Mouse (Mus musculus): ENCODE measurements at regions not wholly inside any gene's neighbourhood (a gene's known extent, or its start where the extent isn't known, plus 50 kb on each side); places are given as distances from the start of the nearest gene placed in this dataset.

DNA sequence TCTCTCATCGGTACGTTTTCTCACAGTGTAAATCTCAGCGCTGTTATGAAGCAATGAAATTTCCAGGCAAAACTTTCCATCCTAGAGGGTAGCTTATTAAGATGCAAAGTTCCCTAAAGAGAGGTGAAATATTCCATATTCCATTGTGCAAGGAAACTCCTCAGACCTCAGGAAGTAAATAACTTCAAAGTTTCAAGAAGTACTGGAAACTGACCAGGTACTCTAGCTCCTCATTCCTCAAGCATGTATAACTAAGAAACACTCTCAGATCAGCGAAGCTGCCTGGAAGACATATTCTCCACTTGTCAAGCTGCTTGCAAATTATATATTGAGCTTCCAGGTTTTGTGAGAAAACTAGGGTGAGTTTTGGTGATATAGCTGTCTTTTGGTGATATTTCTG is 279.8 kb upstream of the Mad2l1 start:
- ATAC-seq, result no peak

DNA sequence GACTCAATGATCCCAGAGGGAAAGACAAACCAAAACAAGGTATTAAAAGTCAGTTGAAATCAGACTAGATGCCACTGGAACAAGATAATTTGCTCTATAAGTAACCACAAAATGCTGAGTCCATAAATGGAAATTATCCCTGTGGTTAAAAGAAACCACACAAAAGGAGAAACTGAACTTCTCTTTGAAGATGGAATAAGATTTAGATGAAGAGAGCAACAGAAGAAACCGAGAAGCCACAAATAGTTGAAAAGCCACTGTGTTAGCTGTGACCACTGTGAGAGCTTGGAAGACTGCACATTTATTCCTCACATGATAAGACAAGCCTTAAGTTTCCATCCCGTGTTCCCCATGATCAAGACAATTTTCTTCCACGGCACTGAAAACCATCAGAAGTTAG is 271.8 kb upstream of the Mad2l1 start:
- ATAC-seq, result no peak

DNA sequence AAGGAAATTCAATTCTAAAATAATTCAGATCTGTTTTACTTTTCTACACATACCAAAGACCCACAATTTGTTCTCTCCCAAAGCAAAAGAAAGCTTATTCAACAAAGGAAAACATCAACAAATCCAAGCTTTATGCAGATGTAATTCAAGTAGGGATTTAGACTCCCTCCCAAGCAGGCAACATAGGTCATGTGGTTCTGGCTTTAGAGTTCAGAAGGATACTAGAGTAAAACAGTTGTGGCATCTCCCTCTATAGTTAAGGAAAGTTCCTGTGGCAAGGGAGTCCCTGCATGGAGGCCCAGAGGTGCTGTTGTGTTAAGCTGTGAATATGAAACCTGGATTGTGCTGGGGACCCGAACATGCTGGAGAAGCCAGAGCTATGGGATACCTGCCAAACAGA is 271.3 kb upstream of the Mad2l1 start:
- ATAC-seq, result no peak

DNA sequence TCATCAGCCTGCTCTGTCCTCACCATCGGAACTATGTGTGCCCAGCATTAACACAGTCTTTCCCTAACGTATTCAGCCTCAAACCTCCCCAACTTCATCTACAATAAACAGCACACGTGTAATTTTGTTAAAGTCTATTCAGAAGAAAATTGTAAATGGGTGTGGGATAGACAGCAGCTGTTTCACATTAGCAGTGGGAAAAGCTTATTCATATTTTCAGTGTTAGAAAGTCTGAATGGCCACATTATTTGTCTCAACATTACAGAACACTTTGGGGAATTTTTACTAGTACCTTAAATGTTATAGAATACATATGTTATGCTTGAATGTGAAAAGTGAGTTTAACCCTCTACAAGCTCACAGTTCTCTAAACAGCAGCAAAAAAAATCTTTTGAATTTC is 266.8 kb upstream of the Mad2l1 start:
- no peak for ATAC-seq

DNA sequence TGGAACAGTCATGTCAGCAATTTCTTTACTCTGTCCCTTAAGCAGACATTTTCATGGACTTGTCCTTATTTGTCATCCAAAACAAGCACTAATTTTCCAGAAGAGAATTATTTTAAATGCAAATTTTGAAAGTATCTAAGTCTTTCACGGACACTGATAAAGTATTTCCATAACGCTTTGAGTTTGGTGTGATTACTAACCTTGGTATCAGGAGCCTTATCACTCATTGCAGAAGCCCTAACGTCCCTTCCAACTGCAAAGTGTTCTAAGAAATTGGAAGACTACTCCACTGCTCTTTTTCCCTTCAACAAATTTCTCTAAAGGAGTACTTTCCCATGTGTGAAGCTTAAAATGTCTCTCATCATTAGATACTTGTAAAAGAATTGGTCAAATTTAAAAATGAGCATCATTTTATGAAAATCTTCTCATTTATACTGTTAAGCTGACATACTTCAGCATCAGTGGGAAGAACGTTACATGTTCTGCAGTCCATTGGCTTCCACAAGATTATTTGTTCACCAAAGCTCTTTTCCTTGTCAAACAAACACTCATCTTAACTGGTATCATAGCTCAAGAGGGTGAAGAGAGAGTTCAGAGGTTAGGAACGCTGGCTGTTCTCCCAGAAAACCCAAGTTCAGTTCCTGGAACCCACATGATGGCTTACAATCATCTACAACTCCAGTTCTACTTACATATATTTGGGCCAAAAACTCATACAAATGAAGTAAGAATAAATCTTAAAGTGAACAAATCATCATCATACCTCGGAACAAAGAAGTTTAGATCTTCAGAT is 263.6 kb upstream of the Mad2l1 start:
- ATAC-seq, result no peak

DNA sequence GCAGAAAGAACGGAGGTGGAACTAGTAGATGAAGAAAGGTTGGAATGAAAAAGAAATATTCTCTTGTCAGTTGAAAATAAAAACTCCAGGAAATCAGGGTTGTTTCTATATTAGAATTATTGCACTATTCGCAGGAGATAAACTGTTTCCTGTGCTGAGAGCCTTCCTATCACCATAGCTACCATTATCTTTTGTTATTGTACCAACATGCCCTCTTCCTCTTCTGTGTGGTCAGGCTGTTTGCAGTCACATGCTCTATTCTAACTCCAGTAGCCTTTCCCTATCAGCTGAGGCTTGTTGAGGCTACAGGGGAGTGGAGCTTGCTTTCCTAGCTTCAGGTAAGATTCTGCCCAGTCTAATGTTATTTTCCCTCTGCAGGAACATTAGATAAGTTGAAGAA is 263.0 kb upstream of the Mad2l1 start:
- no peak for ATAC-seq

DNA sequence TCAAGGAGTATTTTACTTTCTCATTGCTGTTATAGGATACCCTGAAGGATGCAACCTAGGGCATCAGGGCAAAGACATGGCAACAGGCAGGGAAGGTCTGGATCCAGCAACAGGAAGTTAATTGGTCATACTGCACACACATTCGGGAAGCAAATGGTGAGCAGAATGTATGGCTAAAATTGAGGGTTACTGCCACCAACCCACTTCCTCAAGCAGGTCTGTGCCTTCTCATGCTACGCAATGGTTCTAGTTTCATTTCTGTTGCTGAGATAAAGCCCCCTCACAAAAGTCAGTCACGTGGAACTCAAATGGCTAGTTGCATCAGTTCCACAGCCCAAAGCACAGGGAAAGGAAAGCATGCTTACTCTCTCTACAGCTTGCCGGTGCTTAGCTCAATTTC is 260.5 kb upstream of the Mad2l1 start:
- no peak for ATAC-seq

DNA sequence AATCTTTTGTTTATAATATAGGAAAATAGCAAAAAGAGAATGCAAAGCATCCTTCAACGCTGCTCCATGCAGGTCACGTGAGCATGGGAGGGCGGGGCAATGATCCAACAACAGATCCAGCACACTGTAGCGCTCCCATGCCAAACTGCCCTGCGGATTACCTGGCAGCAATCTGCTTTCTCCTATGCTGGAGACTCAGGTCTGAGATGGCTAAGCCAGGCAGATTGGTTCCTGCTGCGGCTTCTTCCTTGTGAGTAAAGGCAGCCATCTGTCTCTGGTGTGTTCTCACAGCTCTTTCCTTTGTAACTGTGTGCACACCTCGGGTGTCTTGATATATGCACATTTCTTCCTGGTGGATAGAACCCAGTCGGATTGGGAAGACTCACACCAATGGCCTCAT is 254.5 kb upstream of the Mad2l1 start:
- ATAC-seq, result no peak

DNA sequence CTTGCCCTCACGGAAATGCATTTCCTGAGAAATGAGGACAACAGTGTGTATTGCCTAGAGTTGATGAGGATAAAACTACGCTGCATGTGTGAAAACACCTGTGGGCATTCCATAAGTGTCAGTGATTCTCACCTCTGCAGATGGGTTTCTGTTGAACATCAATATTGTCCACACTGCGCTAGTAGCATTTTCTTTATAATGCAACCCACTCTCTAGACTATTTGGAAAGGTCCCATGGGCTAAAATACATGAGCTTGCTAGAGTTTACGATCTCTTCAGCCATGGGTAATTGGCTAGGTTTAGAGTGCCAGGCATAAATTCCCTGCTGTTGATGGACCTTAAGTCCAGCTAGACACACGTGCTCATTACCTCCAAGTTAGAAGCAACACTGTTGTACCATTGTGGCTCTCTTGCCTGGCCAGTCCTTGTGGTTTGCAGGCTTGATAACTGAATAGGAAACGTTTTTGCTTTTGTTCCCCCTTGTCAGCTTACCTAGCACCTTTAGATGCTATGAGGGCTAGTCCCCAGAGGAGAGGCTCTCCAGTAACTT is 252.5 kb upstream of the Mad2l1 start:
- no peak for ATAC-seq

DNA sequence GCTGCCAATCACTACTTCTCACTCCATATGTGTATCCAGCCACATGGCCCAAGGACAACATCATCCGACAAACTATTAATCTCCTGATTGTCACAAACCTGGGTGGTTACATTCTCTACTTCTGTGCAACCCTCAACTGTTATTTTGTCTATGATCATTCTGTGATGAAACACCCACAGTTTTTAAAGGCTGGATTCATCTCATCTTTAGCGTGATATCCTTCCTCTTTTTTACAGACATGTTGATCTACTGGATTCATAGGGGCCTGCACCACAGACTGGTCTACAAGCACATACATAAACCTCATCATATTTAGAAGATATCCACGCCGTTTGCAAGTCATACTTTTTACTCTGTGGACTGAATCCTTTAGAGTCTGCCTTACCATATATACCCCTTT is 251.7 kb upstream of the Mad2l1 start:
- no peak for ATAC-seq

DNA sequence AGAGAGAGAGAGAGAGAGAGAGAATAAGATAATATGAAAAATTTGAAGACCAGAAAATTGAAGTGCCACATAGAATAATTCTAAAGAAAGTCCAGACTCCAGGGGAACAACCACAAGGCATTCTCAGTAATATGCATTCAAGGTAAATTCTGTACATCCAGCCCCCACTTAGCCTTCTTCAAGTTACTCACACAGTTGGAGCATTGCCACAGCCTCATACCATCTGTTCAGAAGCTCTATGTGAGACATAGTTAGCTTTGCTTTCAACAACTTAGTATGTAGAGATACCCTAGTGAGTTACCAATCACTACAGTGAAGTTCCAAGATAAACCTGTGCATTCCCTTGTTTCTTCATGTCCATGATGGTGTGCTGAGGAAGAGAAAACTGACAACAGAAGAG is 247.6 kb upstream of the Mad2l1 start:
- no peak for ATAC-seq

DNA sequence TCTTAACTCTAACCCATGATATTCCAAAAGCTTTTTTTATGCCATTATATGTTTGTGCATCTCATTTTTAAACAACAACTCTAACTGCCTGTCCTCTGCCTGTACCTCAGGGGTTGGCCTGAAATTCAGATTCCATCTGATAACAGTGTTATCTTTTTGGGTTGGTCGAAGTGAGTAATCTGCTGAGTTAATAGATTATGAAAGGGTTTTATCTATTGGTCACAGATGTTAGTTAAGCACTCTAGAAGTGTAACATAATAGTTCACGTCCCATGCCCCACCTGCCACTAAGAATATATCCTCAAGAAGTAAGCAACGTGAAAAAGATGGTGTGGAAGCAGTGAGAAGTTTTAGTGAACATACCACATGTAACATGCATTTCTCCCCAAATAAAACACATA is 246.0 kb upstream of the Mad2l1 start:
- ATAC-seq, result no peak

DNA sequence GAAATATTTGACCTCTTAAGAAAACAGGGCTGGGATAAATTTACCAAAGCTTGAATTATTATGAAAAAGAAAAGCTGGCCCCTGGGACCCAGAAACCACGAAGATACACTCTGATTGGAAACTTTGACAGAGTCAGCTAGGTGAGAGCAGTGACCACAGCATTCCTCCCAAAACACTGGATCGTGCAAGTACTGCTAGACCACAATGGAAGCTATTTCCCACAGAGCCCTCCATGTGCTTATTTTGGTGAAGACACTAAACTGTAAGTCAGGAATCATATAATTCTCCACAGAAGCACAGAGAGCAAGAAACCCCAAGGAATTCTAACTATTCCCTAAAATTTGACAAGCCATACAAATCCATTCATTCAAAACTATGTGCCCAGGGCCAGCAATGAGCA is 243.6 kb upstream of the Mad2l1 start:
- ATAC-seq, result no peak

DNA sequence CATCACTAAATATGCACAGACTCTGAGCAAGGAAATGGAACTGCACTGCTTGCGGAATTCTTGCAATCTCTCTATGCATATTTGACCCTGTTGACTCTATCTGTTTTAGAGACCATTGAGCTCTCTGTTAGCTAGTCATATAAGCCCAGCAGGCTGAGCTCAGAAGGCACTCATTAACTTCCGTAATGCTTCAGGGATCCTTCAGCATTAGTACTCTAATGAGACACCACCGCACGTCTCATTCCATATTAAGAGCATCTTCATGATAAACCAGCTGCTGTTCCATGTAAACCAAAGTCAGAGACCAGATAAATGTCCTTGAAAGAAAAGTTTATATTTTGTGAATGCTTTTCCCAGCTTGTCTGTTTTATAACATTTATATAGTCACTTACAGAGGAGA is 237.1 kb upstream of the Mad2l1 start:
- ATAC-seq, result no peak

DNA sequence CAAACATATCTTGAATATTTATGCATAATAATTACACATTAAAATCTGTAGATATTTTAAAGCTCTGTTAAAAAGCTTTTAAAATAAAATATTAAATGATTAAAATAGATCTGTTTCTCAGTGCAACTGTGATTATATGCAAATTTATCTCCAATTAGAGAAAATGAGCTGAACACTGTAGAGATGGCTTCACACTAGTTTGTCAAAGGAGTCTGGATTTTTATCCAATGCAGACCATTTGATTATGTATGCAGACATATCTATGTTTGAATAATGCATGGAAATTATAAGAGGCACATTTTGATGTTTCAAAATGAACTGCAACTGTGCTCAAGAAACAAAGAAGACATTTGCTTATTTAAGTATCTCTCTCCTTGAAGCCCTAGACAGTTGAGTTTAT is 235.0 kb upstream of the Mad2l1 start:
- no peak for ATAC-seq

DNA sequence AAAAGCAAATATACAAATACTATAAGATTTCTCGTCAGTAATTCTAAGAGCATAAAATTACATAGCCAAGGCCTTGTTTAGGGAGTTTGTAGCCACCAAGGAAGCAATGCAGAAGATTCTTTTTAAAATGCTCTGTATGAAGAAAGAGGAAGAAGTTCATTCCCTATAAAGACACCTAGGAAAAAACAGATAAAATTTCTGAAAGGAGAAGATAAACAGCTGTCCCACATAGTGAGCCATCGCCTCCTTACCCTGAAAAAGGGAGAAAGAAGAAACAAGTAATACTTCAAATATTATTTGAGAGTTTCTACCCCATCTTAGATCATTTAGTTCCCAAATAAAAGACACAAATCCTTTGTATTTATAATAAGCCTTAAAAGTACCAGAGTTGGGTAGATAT is 190.3 kb upstream of the Mad2l1 start:
- ATAC-seq, result no peak

DNA sequence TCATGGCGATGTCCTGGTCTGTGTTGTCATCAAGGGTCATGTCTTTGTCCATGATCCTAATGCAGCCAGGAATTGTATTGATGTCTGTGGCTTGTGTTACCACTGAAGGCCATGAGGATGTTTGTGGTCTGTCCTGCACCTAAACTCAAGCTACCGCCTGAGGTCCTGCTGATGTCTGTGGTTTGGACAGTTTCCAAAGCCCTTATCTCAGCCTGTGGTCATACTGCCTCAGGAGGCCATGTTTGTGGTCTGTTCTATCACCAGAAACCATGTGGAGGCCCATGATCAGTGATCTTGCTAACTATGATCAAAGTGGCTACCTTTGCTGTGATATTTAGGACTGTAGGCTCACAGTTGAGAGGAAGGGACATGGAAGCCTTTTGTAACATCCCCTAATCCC is 187.8 kb upstream of the Mad2l1 start:
- ATAC-seq, result no peak

DNA sequence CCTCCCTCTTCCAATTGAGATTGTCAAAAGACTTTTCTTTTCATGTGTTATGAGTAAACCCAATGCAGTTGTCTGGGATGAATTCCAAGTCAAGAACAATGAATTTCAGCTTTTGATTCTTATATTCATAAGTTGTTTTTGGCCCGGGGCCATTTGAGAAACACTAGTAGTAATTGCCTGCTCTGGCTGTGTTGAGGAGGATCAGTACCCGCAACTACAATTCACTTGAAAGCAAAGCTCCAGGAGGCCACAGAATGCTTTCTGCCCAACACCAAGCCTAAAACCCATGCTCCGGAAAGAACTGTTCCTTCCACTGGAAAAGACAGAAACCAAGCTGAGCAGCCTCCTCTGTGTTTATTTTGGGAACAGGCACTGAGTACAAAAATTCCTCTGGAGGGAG is 174.1 kb upstream of the Mad2l1 start:
- ATAC-seq, result no peak

DNA sequence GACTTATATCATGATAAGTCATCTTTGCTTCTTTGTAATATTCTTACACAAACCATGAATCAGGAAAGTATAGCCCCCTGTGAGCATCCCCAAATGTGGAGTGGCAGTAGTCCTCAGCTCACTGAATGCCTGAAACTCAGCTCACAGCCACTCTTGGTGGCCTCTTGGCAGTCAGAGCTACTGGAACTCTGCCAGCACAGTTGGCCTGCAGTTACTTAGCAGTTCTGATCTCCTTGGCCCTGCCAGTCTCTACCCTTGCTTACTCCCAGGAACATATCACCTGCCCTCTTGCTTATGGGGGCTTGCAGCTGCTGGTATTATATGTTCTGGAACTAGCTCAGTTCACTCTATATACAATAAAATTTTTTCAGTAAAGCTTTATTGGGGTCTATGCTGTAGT is 167.9 kb upstream of the Mad2l1 start:
- no peak for ATAC-seq

DNA sequence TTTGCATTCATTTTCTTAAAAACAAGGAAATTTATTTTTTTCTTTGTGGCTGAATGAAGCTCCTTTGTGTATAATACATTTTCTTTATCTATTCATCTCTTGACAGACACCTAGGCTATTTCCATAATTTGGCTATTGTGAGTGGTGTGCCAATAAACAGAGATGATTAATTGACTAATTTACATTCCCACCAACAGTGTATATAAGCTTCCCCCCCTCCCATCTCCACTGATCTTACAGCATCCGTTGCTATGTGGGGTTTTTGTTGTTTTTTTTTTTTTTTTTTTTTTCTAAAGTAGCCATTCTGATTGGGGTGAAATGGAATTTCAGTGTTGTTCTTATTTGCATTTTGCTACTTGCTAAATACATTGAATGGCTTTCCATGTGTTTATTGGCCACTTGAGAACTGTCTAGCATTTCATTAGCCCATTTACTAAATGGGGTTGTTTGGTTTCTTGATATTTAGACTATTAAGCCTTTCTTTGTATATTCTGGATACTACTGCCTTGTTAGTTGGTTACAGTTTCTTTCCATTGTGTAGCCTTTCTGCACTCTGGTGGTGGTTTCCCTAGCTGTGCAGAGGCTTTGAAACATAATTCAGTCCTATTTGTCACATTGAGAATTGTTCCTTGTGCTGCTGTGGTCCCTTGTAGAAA is 153.8 kb upstream of the Mad2l1 start:
- ATAC-seq, result no peak

DNA sequence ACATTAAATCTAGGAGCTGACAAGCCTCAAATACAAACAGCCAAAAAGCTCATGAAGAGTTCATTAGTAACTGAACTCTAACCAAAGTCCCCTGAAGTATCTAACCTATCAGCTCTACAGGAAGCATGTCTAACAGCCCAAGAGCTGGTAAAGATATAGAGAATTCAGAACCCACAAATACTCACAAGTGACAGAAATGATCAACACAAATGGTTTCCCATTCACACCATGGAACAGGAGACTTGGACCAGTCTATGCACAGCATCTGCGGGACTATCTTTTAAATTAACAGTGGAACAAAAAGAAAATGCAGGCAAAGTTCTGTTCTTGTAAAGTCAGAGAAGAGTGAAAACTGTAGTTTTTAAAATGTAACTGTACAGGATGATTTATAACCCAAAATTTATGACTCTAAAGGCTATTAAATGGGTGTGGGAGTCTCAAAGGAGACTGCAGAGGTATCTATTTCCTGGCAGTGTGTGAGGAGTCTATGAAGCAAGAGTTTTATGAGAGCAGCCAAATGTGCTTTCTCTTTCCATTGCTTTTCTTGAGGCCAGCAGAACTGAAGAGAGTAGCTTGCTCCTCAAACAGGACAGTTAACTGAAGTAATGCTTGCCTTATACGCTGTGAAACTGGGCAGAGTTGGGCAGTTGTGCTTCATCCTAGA is 152.7 kb upstream of the Mad2l1 start:
- no peak for ATAC-seq

DNA sequence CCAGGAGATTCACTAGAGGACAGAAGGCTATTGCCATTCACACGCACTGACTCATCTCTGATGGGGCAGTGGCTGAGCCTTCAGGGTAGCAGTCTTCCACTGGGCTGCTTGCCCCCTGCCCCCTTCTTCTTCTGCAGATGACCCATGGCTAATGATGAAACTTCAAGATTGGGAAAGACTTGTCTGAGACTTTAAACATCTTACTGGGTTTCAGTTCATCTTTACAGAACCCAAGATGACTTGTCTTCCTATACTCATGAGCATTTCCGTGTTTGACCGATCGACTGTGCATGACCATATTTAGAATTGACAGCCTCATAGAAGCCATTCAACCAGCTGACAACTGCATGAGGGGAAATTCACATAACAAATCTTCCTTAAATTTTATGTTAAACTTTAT is 140.0 kb upstream of the Mad2l1 start:
- no peak for ATAC-seq

DNA sequence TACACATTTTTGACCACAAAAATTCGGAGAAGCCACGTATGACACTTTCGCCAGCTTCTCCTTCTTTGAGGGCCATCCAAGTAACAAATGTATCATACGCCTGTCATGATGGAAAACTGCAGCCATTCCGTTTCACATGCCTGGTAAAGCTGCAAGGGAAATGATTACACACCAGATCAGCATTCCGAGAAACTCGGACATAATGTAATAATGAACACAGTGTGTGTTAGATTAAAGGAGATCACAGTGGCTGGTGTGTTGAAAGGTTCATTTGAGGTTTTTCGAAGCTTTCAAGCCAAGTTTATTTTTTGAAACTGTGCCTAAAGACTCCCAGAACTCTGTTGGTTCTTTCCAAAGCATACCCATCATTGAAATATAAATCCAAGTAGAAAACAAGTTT is 137.8 kb upstream of the Mad2l1 start:
- no peak for ATAC-seq

DNA sequence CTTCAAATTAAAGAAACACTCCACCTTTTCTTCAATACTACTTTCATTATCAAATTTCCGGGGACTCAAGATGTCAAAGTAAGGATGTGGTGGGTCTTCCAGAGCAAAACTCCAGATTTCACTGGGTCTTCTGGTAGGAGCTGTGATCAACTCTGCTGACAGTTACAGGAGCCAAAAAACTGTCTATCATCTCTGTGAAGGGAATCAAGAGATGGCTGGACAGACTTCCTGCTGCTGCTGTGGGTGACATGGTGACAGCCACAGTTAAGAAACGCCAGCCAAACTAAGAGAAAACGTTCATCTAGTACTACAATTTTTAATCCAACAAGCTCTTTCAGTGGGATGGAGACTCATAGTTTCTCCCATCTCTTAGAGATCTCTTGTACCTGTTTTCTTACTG is 136.5 kb upstream of the Mad2l1 start:
- ATAC-seq, result no peak
